Mouse (Mus musculus) kidney, postnatal 25 days (tissue): ENCODE measurements around the gene Iffo1.
A peak's percentile ranks its signal among the peaks of the same experiment; 100 is the strongest.

Experiments
- DNase-seq, 2 experiments: peaks; one replicate each; pipeline ENCODE4 v3.0.0; 2021; ENCODE audit warnings: mixed read lengths in 2 of 2

Iffo1 gene

GRCm38 (mm10) chr6:125142436-125142835 lies 2.6 kb upstream of the Iffo1 start:
- DNase-seq, result no peak

- no peak for DNase-seq
Observed at GRCm38 (mm10) chr6:125143128-125143527, 1.9 kb upstream of the Iffo1 start.

GRCm38 (mm10) chr6:125143904-125144303 lies 1.1 kb upstream of the Iffo1 start:
- DNase-seq, result peak; percentile 32 to 65

- DNase-seq, result peak; percentile 14 to 65
Observed at GRCm38 (mm10) chr6:125145479-125145951, 474 bp downstream of the Iffo1 start.

- no peak for DNase-seq
Observed at GRCm38 (mm10) chr6:125146148-125146547, 1.1 kb downstream of the Iffo1 start.

GRCm38 (mm10) chr6:125146797-125147196 lies 1.8 kb downstream of the Iffo1 start:
- DNase-seq, result peak; percentile 41 to 77

- DNase-seq, result peak in 1 of 2 experiments; percentile 53
Observed at GRCm38 (mm10) chr6:125147329-125147728, 2.3 kb downstream of the Iffo1 start.

GRCm38 (mm10) chr6:125148251-125148925 lies 3.3 kb downstream of the Iffo1 start:
- peak; percentile 27 to 74 for DNase-seq

GRCm38 (mm10) chr6:125148926-125149568 lies 4.0 kb downstream of the Iffo1 start:
- DNase-seq, result peak; percentile 72 to 89

- DNase-seq, result no peak
Observed at GRCm38 (mm10) chr6:125149569-125149950, 4.5 kb downstream of the Iffo1 start.

GRCm38 (mm10) chr6:125152212-125153017 lies 7.4 kb downstream of the Iffo1 start:
- no peak for DNase-seq

- DNase-seq, result no peak
Observed at GRCm38 (mm10) chr6:125153018-125153389, 8.0 kb downstream of the Iffo1 start.

GRCm38 (mm10) chr6:125153682-125154081 lies 8.6 kb downstream of the Iffo1 start:
- DNase-seq, result no peak

GRCm38 (mm10) chr6:125154550-125154949 lies 9.5 kb downstream of the Iffo1 start:
- DNase-seq, result peak in 1 of 2 experiments; percentile 42

- no peak for DNase-seq
Observed at GRCm38 (mm10) chr6:125155262-125155661, 10.2 kb downstream of the Iffo1 start.

GRCm38 (mm10) chr6:125156491-125156890 lies 11.4 kb downstream of the Iffo1 start:
- no peak for DNase-seq

GRCm38 (mm10) chr6:125156903-125157614 lies 12.0 kb downstream of the Iffo1 start:
- peak in 1 of 2 experiments; percentile 62 for DNase-seq

- no peak for DNase-seq
Observed at GRCm38 (mm10) chr6:125158944-125159492, 14.0 kb downstream of the Iffo1 start.

- no peak for DNase-seq
Observed at GRCm38 (mm10) chr6:125159773-125160557, 14.9 kb downstream of the Iffo1 start.

GRCm38 (mm10) chr6:125160558-125160853 lies 15.5 kb downstream of the Iffo1 start:
- DNase-seq, result no peak

GRCm38 (mm10) chr6:125160854-125161760 lies 16.1 kb downstream of the Iffo1 start:
- peak; percentile 78 to 89 for DNase-seq
